Mouse (Mus musculus) kidney, adult 2 months (tissue): ENCODE data around the gene Rab20.

Experiments used
- CTCF ChIP-seq: fragments of 200-500 bp; conservative IDR thresholded peaks from 2 replicates; pipeline ENCODE4 v1.5.1; 2011; ENCODE audit warnings: low read depth, mild to moderate bottlenecking, control low read depth, low read length, moderate library complexity, mixed read lengths; ENCODE audit not compliant: insufficient read depth, insufficient read length
- POLR2A ChIP-seq: fragments of 200-500 bp; IDR thresholded peaks from one replicate; pipeline ENCODE4 v1.6.1; 2011; ENCODE audit warnings: low read depth, low read length, control low read depth

GRCm38 (mm10) chr8:11481876-11482275 lies 3.4 kb upstream of the Rab20 start:
- TF ChIP-seq CTCF, result no peak
- no peak for TF ChIP-seq POLR2A
